Mouse (Mus musculus) hindbrain, embryonic 16.5 days (tissue): ENCODE results near the gene Topaz1. TPM values are rescaled to one million over a fixed set of nuclear protein-coding genes. Genes with fewer than 3 reads are reported as not detected.

Experiments used
- polyA plus RNA-seq: library from polyadenylated mRNA; unstranded; fragments of >200 nt; fragmentation: Nextera tagmentation; extraction: Ambion mirVana; gene quantifications from 2 replicates; pipeline ENCODE4 v1.2.1, GENCODE M21; 2015

Gene Topaz1
- polyA plus RNA-seq, 1 experiment from 2014 or later: not detected

Other genes starting within 250 kb of the Topaz1 start
- 9.3 and 9.8 TPM in 2 replicates for gene Tcaim, start 58.2 kb downstream of the Topaz1 start, polyA plus RNA-seq
- gene Gm35549, start 96.7 kb downstream of the Topaz1 start, polyA plus RNA-seq: 0.63 TPM in 1 of 2 replicates, not detected in the other
- gene Zfp445, start 118.7 kb downstream of the Topaz1 start, polyA plus RNA-seq: 88.3 and 102 TPM in 2 replicates
- gene Zkscan7, start 138.3 kb downstream of the Topaz1 start, polyA plus RNA-seq: 3.9 and 4.5 TPM in 2 replicates
- 14.4 and 18.0 TPM in 2 replicates for gene Zfp105, start 175.7 kb downstream of the Topaz1 start, polyA plus RNA-seq
- gene 1110059G10Rik, start 203.7 kb downstream of the Topaz1 start, polyA plus RNA-seq: 24.8 and 25.0 TPM in 2 replicates
- gene Kif15, start 203.7 kb downstream of the Topaz1 start, polyA plus RNA-seq: 8.2 and 10.7 TPM in 2 replicates